Mouse (Mus musculus): ENCODE measurements around the gene Fbxo44. TPM values are rescaled to one million over a fixed set of nuclear protein-coding genes. Genes with fewer than 3 reads are reported as not detected.

The Fbxo44 gene
- total and polyA plus RNA-seq, 3 experiments, result 2.3 to 6.2 TPM; not detected in 1

- Histone ChIP-seq H3K27ac (ENCODE audit: control insufficient read depth, low read depth, low read length) (no peak overlapping the region), H3K9ac (ENCODE audit: control insufficient read depth, low read depth, low read length, poor library complexity, severe bottlenecking) (no peak overlapping the region), H3K36me3 (ENCODE audit: control insufficient read depth in 1 of 2, insufficient read depth in 2 of 2, low read length in 2 of 2) (no peaks in the 10 kb centered on the region), H3K4me1 (ENCODE audit: control insufficient read depth in 1 of 2, insufficient read depth in 2 of 2, low read length in 2 of 2) (no peaks in the 10 kb centered on the region), H3K79me2 (ENCODE audit: control insufficient read depth, insufficient read depth, low read length, poor library complexity) (no peaks in the 10 kb centered on the region), H3K27me3 (ENCODE audit: control insufficient read depth in 1 of 2, insufficient read depth in 2 of 2, low read length in 2 of 2) (no peaks in the 10 kb centered on the region), H3K4me3 (ENCODE audit: control insufficient read depth in 1 of 2, insufficient read depth in 1 of 2, low read depth in 2 of 2, low read length in 2 of 2) (no peak overlapping the region), H3K9me3 (replicated peaks; ENCODE audit: insufficient read depth, low read length) (no peaks in the 10 kb centered on the region)
- TF ChIP-seq E2F4 (IDR thresholded peaks at IDR 0.05; ENCODE audit: borderline replicate concordance, low read depth, low read length), result no peak
- no peak for TF ChIP-seq POLR2AphosphoS5 (IDR thresholded peaks at IDR 0.05; ENCODE audit: borderline replicate concordance, low read depth, low read length)
- TF ChIP-seq GATA1 (IDR thresholded peaks at IDR 0.05; ENCODE audit: low read depth, low read length), result no peak
- TF ChIP-seq USF1 (IDR thresholded peaks at IDR 0.05; ENCODE audit: low read depth, low read length), result no peak
- TF ChIP-seq MAFK (IDR thresholded peaks at IDR 0.05; ENCODE audit: borderline replicate concordance, low read depth, low read length), result no peak
- no peak for TF ChIP-seq EP300 (IDR thresholded peaks at IDR 0.05; ENCODE audit: low read depth in 1 of 2, low read length in 2 of 2)
- no peak for TF ChIP-seq ETS1 (IDR thresholded peaks at IDR 0.05; ENCODE audit: low read depth, low read length)
- no peak for TF ChIP-seq CHD1 (IDR thresholded peaks at IDR 0.05; ENCODE audit: low read depth, low read length)
- TF ChIP-seq ZKSCAN1 (IDR thresholded peaks at IDR 0.05; ENCODE audit: low read depth, low read length), result no peak
- no peak for DNase-seq (ENCODE audit: low read depth, low spot score)
Measured at GRCm38 (mm10) chr4:148182363-148182762, 22.1 kb upstream of the Fbxo44 start.

DNA sequence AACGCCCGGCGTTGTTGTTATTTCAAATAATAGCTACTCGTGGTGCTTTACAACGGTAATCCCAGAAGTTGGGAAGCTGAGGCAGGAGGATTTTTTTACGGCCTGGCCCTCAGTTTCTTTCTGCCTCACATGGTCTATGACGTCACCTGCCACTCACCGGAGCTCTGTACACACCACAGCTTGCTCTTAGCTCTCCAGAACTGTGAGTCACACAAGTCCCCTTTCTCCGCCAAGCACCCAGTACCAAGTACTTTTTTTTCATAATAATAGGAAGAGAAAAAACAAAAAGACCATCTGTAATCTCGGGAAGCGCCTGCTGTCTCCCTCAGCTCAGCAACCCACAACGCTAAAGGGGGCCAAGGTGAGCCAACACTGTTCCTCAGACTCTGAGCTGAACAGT is 21.2 kb upstream of the Fbxo44 start:
- Histone ChIP-seq H3K9ac (ENCODE audit: control insufficient read depth, low read depth, low read length, poor library complexity, severe bottlenecking) (no peak overlapping the region), H3K36me3 (ENCODE audit: control insufficient read depth in 1 of 2, insufficient read depth in 2 of 2, low read length in 2 of 2) (no peaks in the 10 kb centered on the region), H3K4me1 (ENCODE audit: control insufficient read depth in 1 of 2, insufficient read depth in 2 of 2, low read length in 2 of 2) (no peaks in the 10 kb centered on the region), H3K27ac (ENCODE audit: control insufficient read depth, low read depth, low read length) (no peak overlapping the region), H3K9me3 (replicated peaks; ENCODE audit: insufficient read depth, low read length) (no peaks in the 10 kb centered on the region), H3K79me2 (ENCODE audit: control insufficient read depth, insufficient read depth, low read length, poor library complexity) (no peaks in the 10 kb centered on the region), H3K27me3 (ENCODE audit: control insufficient read depth in 1 of 2, insufficient read depth in 2 of 2, low read length in 2 of 2) (no peaks in the 10 kb centered on the region), H3K4me3 (ENCODE audit: control insufficient read depth in 1 of 2, insufficient read depth in 1 of 2, low read depth in 2 of 2, low read length in 2 of 2) (no peak overlapping the region)
- DNase-seq (ENCODE audit: low read depth, low spot score), result no peak
- no peak for TF ChIP-seq POLR2AphosphoS5 (IDR thresholded peaks at IDR 0.05; ENCODE audit: borderline replicate concordance, low read depth, low read length)
- no peak for TF ChIP-seq POLR2AphosphoS2 (IDR thresholded peaks at IDR 0.05; ENCODE audit: low read length)
- no peak for TF ChIP-seq TBP (IDR thresholded peaks at IDR 0.05; ENCODE audit: low read depth, low read length)
- no peak for TF ChIP-seq ZNF384 (IDR thresholded peaks at IDR 0.05; ENCODE audit: low read depth, low read length)
- TF ChIP-seq RCOR1 (IDR thresholded peaks at IDR 0.05; ENCODE audit: low read depth, low read length), result no peak
- no peak for TF ChIP-seq NELFE (IDR thresholded peaks at IDR 0.05; ENCODE audit: low read depth, low read length)
- no peak for TF ChIP-seq BHLHE40 (IDR thresholded peaks at IDR 0.05; ENCODE audit: borderline replicate concordance, low read depth, low read length)
- TF ChIP-seq NRF1 (IDR thresholded peaks at IDR 0.05; ENCODE audit: insufficient read depth, low read depth, low read length, poor library complexity, severe bottlenecking), result no peak
- TF ChIP-seq POLR2A (IDR thresholded peaks at IDR 0.05; ENCODE audit: control insufficient read depth in 1 of 2, insufficient read depth in 1 of 2, low read depth in 1 of 2, low read length in 2 of 2, poor library complexity in 1 of 2), result no peak
- no peak for TF ChIP-seq ZMIZ1 (IDR thresholded peaks at IDR 0.05; ENCODE audit: low read depth, low read length)
- TF ChIP-seq MAX (IDR thresholded peaks at IDR 0.05; ENCODE audit: low read length), result no peak
- TF ChIP-seq KAT2A (conservative IDR thresholded peaks at IDR 0.05; ENCODE audit: low read depth, low read length), result no peak
- TF ChIP-seq MXI1 (IDR thresholded peaks at IDR 0.05; ENCODE audit: low read depth, low read length), result no peak
- TF ChIP-seq TAL1 (IDR thresholded peaks at IDR 0.05; ENCODE audit: low read length), result no peak
- no peak for TF ChIP-seq HCFC1 (IDR thresholded peaks at IDR 0.05; ENCODE audit: low read depth, low read length)
